Mouse (Mus musculus) cerebellum, postnatal 4 days (tissue): ENCODE data around the gene Mex3d.

Source experiments
- DNase-seq, 2 experiments: peaks; one replicate each; pipeline ENCODE4 v3.0.0; 2022; ENCODE audit warnings: low spot score in 2 of 2, mixed read lengths in 1 of 2

Gene Mex3d

GRCm38 (mm10) chr10:80387522-80387959, at the start of gene Mex3d:
TSS of gene Mex3d (minus strand) at chr10:80387659.
- peak; percentile 89 to 94 for DNase-seq

GRCm38 (mm10) chr10:80436276-80436675, 48.8 kb upstream of the Mex3d start:
- DNase-seq, result no peak

GRCm38 (mm10) chr10:80435764-80436163, 48.3 kb upstream of the Mex3d start:
- DNase-seq, result no peak

- no peak for DNase-seq
Observed at GRCm38 (mm10) chr10:80434823-80435222, 47.4 kb upstream of the Mex3d start.

- DNase-seq, result no peak
Observed at GRCm38 (mm10) chr10:80434233-80434592, 46.8 kb upstream of the Mex3d start.

GRCm38 (mm10) chr10:80433513-80434232, 46.2 kb upstream of the Mex3d start, which contains the start of gene Tcf3:
TSS of gene Tcf3 (minus strand) at chr10:80433647.
- DNase-seq, result peak; percentile 84 to 91

GRCm38 (mm10) chr10:80432936-80433512, 45.6 kb upstream of the Mex3d start:
- DNase-seq, result no peak

GRCm38 (mm10) chr10:80432387-80432785, 44.9 kb upstream of the Mex3d start:
- DNase-seq, result no peak

- no peak for DNase-seq
Observed at GRCm38 (mm10) chr10:80431570-80432386, 44.3 kb upstream of the Mex3d start.

GRCm38 (mm10) chr10:80430375-80430980, 43.0 kb upstream of the Mex3d start:
- DNase-seq, result no peak

- no peak for DNase-seq
Observed at GRCm38 (mm10) chr10:80429800-80430199, 42.3 kb upstream of the Mex3d start.

GRCm38 (mm10) chr10:80425041-80425440, 37.6 kb upstream of the Mex3d start:
- no peak for DNase-seq

- no peak for DNase-seq
Observed at GRCm38 (mm10) chr10:80423562-80423961, 36.1 kb upstream of the Mex3d start.

GRCm38 (mm10) chr10:80421651-80422472, 34.4 kb upstream of the Mex3d start:
- no peak for DNase-seq

- DNase-seq, result no peak
Observed at GRCm38 (mm10) chr10:80421208-80421607, 33.7 kb upstream of the Mex3d start.

- DNase-seq, result no peak
Observed at GRCm38 (mm10) chr10:80420729-80421128, 33.3 kb upstream of the Mex3d start.

- peak in 1 of 2 experiments; percentile 46 for DNase-seq
Observed at GRCm38 (mm10) chr10:80419419-80419818, 32.0 kb upstream of the Mex3d start.

GRCm38 (mm10) chr10:80418311-80418710, 30.9 kb upstream of the Mex3d start:
- DNase-seq, result peak in 1 of 2 experiments; percentile 81

- no peak for DNase-seq
Observed at GRCm38 (mm10) chr10:80417841-80418240, 30.4 kb upstream of the Mex3d start.

GRCm38 (mm10) chr10:80417371-80417770, 29.9 kb upstream of the Mex3d start:
- no peak for DNase-seq

GRCm38 (mm10) chr10:80415566-80415965, 28.1 kb upstream of the Mex3d start:
- no peak for DNase-seq
